Comparison of ENCODE assay signal across 25 mouse cellular contexts in genomic region chr7:75750581-75750980, GRCm38 (mm10).
DNase-seq lines count a peak whose midpoint lies in the region; ATAC-seq lines count a peak whose summit lies in the region.
"Had no signal": no experiment of that assay in that cellular context is flagged by ENCODE, and none has a peak within 500 bp of the region (broad histone marks: within the 10 kb centered on the region; RNA-seq: fewer than 3 reads in every experiment).

No protein-coding gene starts in this region.

- no peak overlapping the region for H3K4me3 ChIP-seq in heart, embryonic 11.5 days (ENCODE audit: low read depth, low read length)
- H3K4me3 ChIP-seq in midbrain, embryonic 10.5 days, result no peak overlapping the region
- H3K4me3 ChIP-seq in midbrain, embryonic 14.5 days (replicated peaks; ENCODE audit: low read depth, low read length), result no peak overlapping the region
- H3K4me3 ChIP-seq in liver, embryonic 15.5 days (replicated peaks), result no peak overlapping the region
- H3K4me3 ChIP-seq: embryonic facial prominence, embryonic 13.5 days; forebrain, embryonic 10.5 days; forebrain, embryonic 15.5 days; kidney, embryonic 15.5 days; midbrain, embryonic 15.5 days had no signal

- H3K27ac ChIP-seq in heart, embryonic 11.5 days (ENCODE audit: low read depth, low read length), result peak overlapping the region; percentile 35; the same call in 1 of the 2 replicates
- peak overlapping the region; percentile 9; the same call in 1 of the 2 replicates for H3K27ac ChIP-seq in midbrain, embryonic 10.5 days (replicated peaks)
- no peak overlapping the region for H3K27ac ChIP-seq in midbrain, embryonic 14.5 days (replicated peaks; ENCODE audit: low read depth, low read length)
- peak overlapping the region; percentile 86 for H3K27ac ChIP-seq in liver, embryonic 15.5 days (replicated peaks)
- H3K27ac ChIP-seq: embryonic facial prominence, embryonic 13.5 days; forebrain, embryonic 10.5 days; forebrain, embryonic 15.5 days; kidney, embryonic 15.5 days; midbrain, embryonic 15.5 days had no signal

- H3K4me2 ChIP-seq in heart, embryonic 11.5 days, result no peak overlapping the region
- H3K4me2 ChIP-seq in midbrain, embryonic 14.5 days (ENCODE audit: low read length), result no peak overlapping the region
- H3K4me2 ChIP-seq in liver, embryonic 15.5 days, result peak overlapping the region; percentile 55
- H3K4me2 ChIP-seq: embryonic facial prominence, embryonic 13.5 days; forebrain, embryonic 15.5 days; kidney, embryonic 15.5 days; lung, embryonic 14.5 days; midbrain, embryonic 15.5 days had no signal

- H3K36me3 ChIP-seq in heart, embryonic 11.5 days (ENCODE audit: control insufficient read depth, insufficient read depth, low read length), result peaks cover 34% of the 10 kb centered on the region
- H3K36me3 ChIP-seq in midbrain, embryonic 10.5 days, result peaks cover 70% of the 10 kb centered on the region
- H3K36me3 ChIP-seq in midbrain, embryonic 14.5 days (ENCODE audit: control insufficient read depth, insufficient read depth, low read length), result peaks cover 31% of the 10 kb centered on the region
- H3K36me3 ChIP-seq in liver, embryonic 15.5 days (replicated peaks), result peaks cover 92% of the 10 kb centered on the region

- H3K4me1 ChIP-seq in heart, embryonic 11.5 days (ENCODE audit: control insufficient read depth, insufficient read depth, low read length), result peaks cover 33% of the 10 kb centered on the region
- H3K4me1 ChIP-seq in midbrain, embryonic 10.5 days, result peaks cover 32% of the 10 kb centered on the region
- H3K4me1 ChIP-seq in midbrain, embryonic 14.5 days (ENCODE audit: control insufficient read depth, insufficient read depth, low read length), result peaks cover 8% of the 10 kb centered on the region; the same call in 1 of the 2 replicates
- H3K4me1 ChIP-seq in liver, embryonic 15.5 days (replicated peaks), result peaks cover 50% of the 10 kb centered on the region
- H3K4me1 ChIP-seq: midbrain, embryonic 15.5 days had no signal

- H3K9me3 ChIP-seq in heart, embryonic 11.5 days (replicated peaks; ENCODE audit: control insufficient read depth, low read length), result no peaks in the 10 kb centered on the region
- H3K9me3 ChIP-seq in midbrain, embryonic 10.5 days (replicated peaks), result no peaks in the 10 kb centered on the region
- no peaks in the 10 kb centered on the region for H3K9me3 ChIP-seq in midbrain, embryonic 14.5 days (ENCODE audit: control insufficient read depth, low read length)
- H3K9me3 ChIP-seq in liver, embryonic 15.5 days (replicated peaks), result no peaks in the 10 kb centered on the region
- H3K9me3 ChIP-seq: embryonic facial prominence, embryonic 13.5 days; forebrain, embryonic 10.5 days; forebrain, embryonic 15.5 days; kidney, embryonic 15.5 days; midbrain, embryonic 15.5 days had no signal

- DNase-seq in heart, adult 8-10 months (ENCODE audit: low spot score), result no peak
- no peak for DNase-seq in midbrain, embryonic 10.5 days (ENCODE audit: low spot score)
- DNase-seq in midbrain, embryonic 14.5 days, result no peak
- no peak for DNase-seq in spleen, postnatal 36 days (ENCODE audit: low spot score in 2 of 2)
- DNase-seq in right cerebral cortex, postnatal 10 days (ENCODE audit: low spot score in 2 of 2), result no peak
- DNase-seq: adrenal gland, postnatal 14 days; cerebellum, adult 11-12 months; cerebellum, adult 9-11 months; kidney, adult 18-20 months; kidney, postnatal 4 days; layer of hippocampus, postnatal 36 days; left cerebral cortex, postnatal 4 days; lung, embryonic 14.5 days; lung, postnatal 14 days; right cerebral cortex, postnatal 4 days; thymus, adult 2 months; thymus, postnatal 36 days had no signal

- WGBS in heart, embryonic 11.5 days (ENCODE audit: insufficient replicate concordance), result 75% methylated on average over 9 of the region's 9 CpGs
- 91% methylated on average over 9 of the region's 9 CpGs for WGBS in midbrain, embryonic 10.5 days
- WGBS in midbrain, embryonic 14.5 days, result 88% methylated on average over 9 of the region's 9 CpGs
- WGBS in liver, embryonic 15.5 days (ENCODE audit: insufficient replicate concordance), result 83% methylated on average over 9 of the region's 9 CpGs

- no peak for ATAC-seq in heart, embryonic 11.5 days (replicated peaks; ENCODE audit: insufficient number of reproducible peaks, low FRiP score, low TSS enrichment)
- ATAC-seq in midbrain, embryonic 14.5 days (ENCODE audit: low FRiP score, low TSS enrichment), result no peak
- no peak for ATAC-seq in liver, embryonic 15.5 days (ENCODE audit: insufficient read depth)
- ATAC-seq: forebrain, embryonic 15.5 days; hindbrain, embryonic 16.5 days; midbrain, embryonic 15.5 days had no signal

- no peak overlapping the region for H3K9ac ChIP-seq in heart, embryonic 11.5 days (ENCODE audit: low read depth, low read length)
- H3K9ac ChIP-seq in midbrain, embryonic 14.5 days (replicated peaks; ENCODE audit: low read length), result no peak overlapping the region
- H3K9ac ChIP-seq in liver, embryonic 15.5 days, result no peak overlapping the region
- H3K9ac ChIP-seq: embryonic facial prominence, embryonic 13.5 days; forebrain, embryonic 15.5 days; kidney, embryonic 15.5 days; lung, embryonic 14.5 days; midbrain, embryonic 15.5 days had no signal

- H3K27me3 ChIP-seq in heart, embryonic 11.5 days (ENCODE audit: control insufficient read depth, insufficient read depth, low read length), result no peaks in the 10 kb centered on the region
- H3K27me3 ChIP-seq in midbrain, embryonic 10.5 days (ENCODE audit: low read depth, poor library complexity, severe bottlenecking), result no peaks in the 10 kb centered on the region
- H3K27me3 ChIP-seq in midbrain, embryonic 14.5 days (ENCODE audit: control insufficient read depth, insufficient read depth, low read length), result no peaks in the 10 kb centered on the region
- H3K27me3 ChIP-seq in liver, embryonic 15.5 days, result no peaks in the 10 kb centered on the region
- H3K27me3 ChIP-seq: embryonic facial prominence, embryonic 13.5 days; forebrain, embryonic 15.5 days; kidney, embryonic 15.5 days; midbrain, embryonic 15.5 days had no signal
